Mouse (Mus musculus) heart, postnatal 0 days (tissue): Measurements from ENCODE around the gene Rarres1.

Source experiments
- CTCF ChIP-seq: IDR thresholded peaks from 2 replicates; pipeline ENCODE4 v1.5.1; 2016; ENCODE audit warnings: antibody characterized with exemption, control low read depth, low read depth
- EP300 ChIP-seq: IDR thresholded peaks from 2 replicates; pipeline ENCODE4 v1.6.1; 2016; ENCODE audit warnings: antibody characterized with exemption, low read depth

DNA sequence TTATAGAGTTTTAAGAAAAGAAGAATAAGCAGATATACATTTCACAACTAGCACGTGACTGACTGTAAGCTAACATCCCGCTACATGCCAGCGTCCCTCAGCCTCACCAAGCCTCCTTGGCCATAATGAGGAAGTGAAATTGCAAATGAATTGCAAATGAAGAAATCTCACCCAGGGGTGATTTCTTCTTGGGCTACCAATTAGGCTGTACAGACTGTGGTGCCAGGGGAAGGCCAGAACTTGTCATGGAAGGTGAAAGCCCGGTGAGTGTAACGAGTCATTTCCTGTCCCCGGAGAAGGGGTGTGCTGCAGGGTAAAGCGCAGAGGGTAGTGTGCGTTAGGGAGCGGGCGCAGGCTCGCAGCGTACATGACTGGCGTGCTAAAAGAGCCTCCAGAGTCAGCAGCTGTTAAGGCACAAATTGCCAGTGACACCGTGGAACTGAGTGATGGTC, 41.9 kb upstream of the Rarres1 start:
- TF ChIP-seq EP300 (no peak), CTCF (no peak)
